Mouse (Mus musculus) megakaryocyte, embryonic 14.5 days (primary cell): Measurements from ENCODE around the gene Ccdc102a.

Experiments used
- FLI1 ChIP-seq: IDR thresholded peaks from 2 replicates; pipeline ENCODE4 v1.6.1; 2012; ENCODE audit warnings: low read length, inconsistent platforms, mixed read lengths
- GATA1 ChIP-seq: IDR thresholded peaks from 3 replicates; pipeline ENCODE4 v1.6.1; 2012; ENCODE audit warnings: mixed read lengths, low read length, inconsistent platforms, borderline replicate concordance

GRCm38 (mm10) chr8:94875096-94875870, 42.6 kb downstream of the Ccdc102a start:
- TF ChIP-seq GATA1 (no peak), FLI1 (no peak)
